In the genomic region with DNA sequence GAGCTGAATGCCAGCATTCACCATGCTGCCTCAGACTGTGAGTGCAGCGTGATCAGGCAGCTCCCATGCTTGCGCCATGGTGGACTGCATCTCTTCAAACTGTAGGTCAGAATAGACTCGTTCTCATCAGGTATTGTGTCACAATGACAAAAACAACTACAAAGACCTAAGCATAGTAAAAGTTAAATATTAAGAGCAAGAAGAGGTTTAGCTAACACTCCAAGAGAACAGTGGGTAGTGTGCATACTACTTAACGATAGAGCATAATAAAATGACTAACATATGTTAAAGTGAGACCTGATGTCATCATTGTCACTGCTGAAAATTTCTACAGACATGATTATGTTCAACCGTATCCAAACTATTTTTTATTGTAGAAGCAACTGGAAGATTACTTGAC, we compare ENCODE assay signal across 22 mouse cellular contexts.
DNase-seq lines count a peak whose midpoint lies in the region; ATAC-seq and TF ChIP-seq lines count a peak whose summit lies in the region.
"Had no signal": no experiment of that assay in that cellular context is flagged by ENCODE, and none has a peak within 500 bp of the region (broad histone marks: within the 10 kb centered on the region; RNA-seq: fewer than 3 reads in every experiment).

No protein-coding gene starts in this region.

- no peaks in the 10 kb centered on the region for H3K9me3 ChIP-seq in lung, embryonic 15.5 days
- H3K9me3 ChIP-seq: forebrain, embryonic 10.5 days; forebrain, embryonic 13.5 days; heart, embryonic 10.5 days; heart, embryonic 13.5 days; hindbrain, embryonic 12.5 days; hindbrain, embryonic 15.5 days had no signal

- WGBS in lung, embryonic 15.5 days, result 69% methylated on average over 5 of the region's 5 CpGs

- H3K4me1 ChIP-seq in lung, embryonic 15.5 days, result peaks cover 11% of the 10 kb centered on the region; the same call in 1 of the 2 replicates
- H3K4me1 ChIP-seq: hindbrain, embryonic 12.5 days had no signal

- ATAC-seq in lung, embryonic 15.5 days (ENCODE audit: borderline replicate concordance, extremely low read depth, low FRiP score, low TSS enrichment), result no peak
- ATAC-seq: activated CD4-positive, CD25-positive, alpha-beta regulatory T cell, adult 4 months had no signal

- H3K27me3 ChIP-seq in lung, embryonic 15.5 days, result no peaks in the 10 kb centered on the region
- H3K27me3 ChIP-seq: forebrain, embryonic 13.5 days; heart, embryonic 13.5 days; hindbrain, embryonic 12.5 days; hindbrain, embryonic 15.5 days had no signal

- no peaks in the 10 kb centered on the region for H3K36me3 ChIP-seq in lung, embryonic 15.5 days
- H3K36me3 ChIP-seq: forebrain, embryonic 10.5 days; hindbrain, embryonic 12.5 days; hindbrain, embryonic 15.5 days had no signal

- H3K4me2 ChIP-seq in lung, embryonic 15.5 days, result no peak overlapping the region
- H3K4me2 ChIP-seq: forebrain, embryonic 13.5 days; heart, embryonic 13.5 days; hindbrain, embryonic 12.5 days; hindbrain, embryonic 15.5 days had no signal

- DNase-seq in layer of hippocampus, adult 2 months (ENCODE audit: low spot score in 2 of 2), result no peak
- no peak for DNase-seq in layer of hippocampus, adult 9-10 months (ENCODE audit: low spot score)
- no peak for DNase-seq in lung, postnatal 14 days
- DNase-seq in lung, postnatal 36 days, result peak; percentile 18
- DNase-seq in lung, postnatal 4 days, result no peak
- DNase-seq: adrenal gland, adult 8-10 months; adrenal gland, postnatal 25 days; cerebellum, adult 18-20 months; cerebellum, adult 9-10 months; cerebellum, postnatal 14 days; gastrocnemius, postnatal 10 days; gastrocnemius, postnatal 36 days; heart, adult 2 months; heart, postnatal 14 days had no signal

- no peak overlapping the region for H3K4me3 ChIP-seq in layer of hippocampus, adult 2 months
- H3K4me3 ChIP-seq in lung, embryonic 15.5 days, result no peak overlapping the region
- H3K4me3 ChIP-seq: forebrain, embryonic 10.5 days; forebrain, embryonic 13.5 days; heart, adult 2 months; heart, embryonic 10.5 days; heart, embryonic 13.5 days; hindbrain, embryonic 12.5 days; hindbrain, embryonic 15.5 days had no signal

- TF ChIP-seq CTCF in layer of hippocampus, adult 2 months (conservative IDR thresholded peaks at IDR 0.05), result no peak

- no peak overlapping the region for H3K9ac ChIP-seq in lung, embryonic 15.5 days
- H3K9ac ChIP-seq: forebrain, embryonic 13.5 days; hindbrain, embryonic 12.5 days; hindbrain, embryonic 15.5 days had no signal

- H3K27ac ChIP-seq in layer of hippocampus, adult 2 months, result peak overlapping the region; percentile 8
- H3K27ac ChIP-seq in lung, embryonic 15.5 days, result peak overlapping the region; percentile 88
- H3K27ac ChIP-seq: heart, adult 2 months; hindbrain, embryonic 12.5 days; hindbrain, embryonic 15.5 days had no signal
